In the genomic region with DNA sequence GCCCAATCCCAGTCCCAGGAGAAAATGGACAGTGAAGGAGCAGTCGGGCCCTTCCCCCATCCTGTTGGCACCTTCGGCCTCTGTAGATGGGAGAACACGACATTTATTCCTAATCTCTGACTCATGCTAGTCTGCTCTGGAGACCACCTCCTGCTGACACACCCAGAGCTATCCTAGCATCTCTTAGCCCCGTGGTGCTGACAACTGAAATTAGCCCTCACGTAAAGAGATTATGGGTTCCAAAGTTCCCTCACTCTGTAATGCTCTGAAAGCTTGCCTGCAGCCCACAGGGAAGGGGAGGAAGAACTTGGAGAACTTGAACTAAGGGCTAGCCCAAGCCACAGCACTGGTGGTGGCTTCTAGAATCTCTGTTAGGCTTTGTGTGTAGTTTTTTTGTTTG, we compare ENCODE assay signal across 26 mouse cellular contexts. TPM values are rescaled to one million over a fixed set of nuclear protein-coding genes. Genes with fewer than 3 reads are reported as not detected.
DNase-seq lines count a peak whose midpoint lies in the region; ATAC-seq and TF ChIP-seq lines count a peak whose summit lies in the region.
"Had no signal": no experiment of that assay in that cellular context is flagged by ENCODE, and none has a peak within 500 bp of the region (broad histone marks: within the 10 kb centered on the region; RNA-seq: fewer than 3 reads in every experiment).

No protein-coding gene starts in this region.

- WGBS in stomach, embryonic 15.5 days, result 66% methylated on average over 5 of the region's 5 CpGs
- 60% methylated on average over 5 of the region's 5 CpGs for WGBS in stomach, postnatal 0 days
- 61% methylated on average over 5 of the region's 5 CpGs for WGBS in intestine, embryonic 16.5 days
- 35% methylated on average over 5 of the region's 5 CpGs for WGBS in small intestine, adult 2 months

- no peak overlapping the region for H3K4me3 ChIP-seq in stomach, embryonic 15.5 days (replicated peaks)
- no peak overlapping the region for H3K4me3 ChIP-seq in stomach, postnatal 0 days (ENCODE audit: low read depth, low read length)
- no peak overlapping the region for H3K4me3 ChIP-seq in C2C12 (ENCODE audit: insufficient read depth, poor library complexity, severe bottlenecking)
- H3K4me3 ChIP-seq in intestine, embryonic 16.5 days (ENCODE audit: low read length), result no peak overlapping the region
- no peak overlapping the region for H3K4me3 ChIP-seq in small intestine, adult 2 months (ENCODE audit: low read depth, low read length)
- no peak overlapping the region for H3K4me3 ChIP-seq in gastrocnemius, adult 2 months
- H3K4me3 ChIP-seq: embryonic facial prominence, embryonic 13.5 days; embryonic facial prominence, embryonic 15.5 days; erythroblast, embryonic 14.5 days; forebrain, embryonic 10.5 days; forebrain, embryonic 12.5 days had no signal

- no peak overlapping the region for H3ac ChIP-seq in C2C12 (ENCODE audit: control insufficient read depth, insufficient read length, low read depth)

- no peak for TF ChIP-seq CTCF in stomach, postnatal 0 days (IDR thresholded peaks at IDR 0.05; ENCODE audit: low read depth)
- no peak for TF ChIP-seq CTCF in C2C12 (IDR thresholded peaks at IDR 0.05; ENCODE audit: control insufficient read depth, insufficient read depth, insufficient read length)
- TF ChIP-seq CTCF in small intestine, adult 2 months (IDR thresholded peaks at IDR 0.05; ENCODE audit: extremely low read depth, insufficient read length, insufficient replicate concordance, low read depth, low read length), result no peak
- no peak for TF ChIP-seq CTCF in gastrocnemius, adult 2 months (IDR thresholded peaks at IDR 0.05)

- H3K4me1 ChIP-seq in stomach, embryonic 15.5 days, result peaks cover 12% of the 10 kb centered on the region; the same call in 1 of the 2 replicates
- no peaks in the 10 kb centered on the region; the same call in 1 of the 2 replicates for H3K4me1 ChIP-seq in stomach, postnatal 0 days (replicated peaks; ENCODE audit: control insufficient read depth, insufficient read depth)
- H3K4me1 ChIP-seq in intestine, embryonic 16.5 days (ENCODE audit: control insufficient read depth, insufficient read depth, low read length), result peaks cover 8% of the 10 kb centered on the region; the same call in 1 of the 2 replicates
- H3K4me1 ChIP-seq in small intestine, adult 2 months (ENCODE audit: control insufficient read depth, insufficient read depth, insufficient read length, low read length), result peaks cover 45% of the 10 kb centered on the region

- H3K36me3 ChIP-seq in stomach, embryonic 15.5 days, result no peaks in the 10 kb centered on the region
- no peaks in the 10 kb centered on the region for H3K36me3 ChIP-seq in stomach, postnatal 0 days (ENCODE audit: control insufficient read depth, insufficient read depth, low read length)
- no peaks in the 10 kb centered on the region for H3K36me3 ChIP-seq in C2C12 (ENCODE audit: control insufficient read depth, insufficient read depth)
- H3K36me3 ChIP-seq in intestine, embryonic 16.5 days (ENCODE audit: control insufficient read depth, insufficient read depth, low read length), result no peaks in the 10 kb centered on the region
- H3K36me3 ChIP-seq in small intestine, adult 2 months (ENCODE audit: control insufficient read depth, insufficient read depth, low read length), result no peaks in the 10 kb centered on the region
- H3K36me3 ChIP-seq: embryonic facial prominence, embryonic 13.5 days; embryonic facial prominence, embryonic 15.5 days; forebrain, embryonic 10.5 days; forebrain, embryonic 12.5 days had no signal

- H3K9ac ChIP-seq in stomach, embryonic 15.5 days, result no peak overlapping the region
- H3K9ac ChIP-seq in stomach, postnatal 0 days (ENCODE audit: low read length), result no peak overlapping the region
- no peak overlapping the region for H3K9ac ChIP-seq in intestine, embryonic 16.5 days (ENCODE audit: low read depth, low read length)
- H3K9ac ChIP-seq: embryonic facial prominence, embryonic 13.5 days; embryonic facial prominence, embryonic 15.5 days; forebrain, embryonic 12.5 days had no signal

- ATAC-seq in stomach, embryonic 15.5 days (ENCODE audit: insufficient read depth, low FRiP score, low read depth), result 0 out of 2 replicates have a peak, but pooled peaks have one; percentile 14
- ATAC-seq in stomach, postnatal 0 days (ENCODE audit: low FRiP score, low TSS enrichment), result no peak
- peak; percentile 71 for ATAC-seq in intestine, embryonic 16.5 days
- ATAC-seq: forebrain, embryonic 14.5 days; forebrain, embryonic 16.5 days had no signal

- TF ChIP-seq EP300 in stomach, postnatal 0 days (optimal IDR thresholded peaks at IDR 0.05), result no peak

- no peak overlapping the region for H3K27ac ChIP-seq in stomach, embryonic 15.5 days
- no peak overlapping the region for H3K27ac ChIP-seq in stomach, postnatal 0 days (replicated peaks)
- peak overlapping the region; percentile 36; the same call in 1 of the 2 replicates for H3K27ac ChIP-seq in intestine, embryonic 16.5 days (ENCODE audit: low read length)
- peak overlapping the region; percentile 73 for H3K27ac ChIP-seq in small intestine, adult 2 months (ENCODE audit: insufficient read depth, low read depth, low read length)
- H3K27ac ChIP-seq in gastrocnemius, adult 2 months, result no peak overlapping the region
- H3K27ac ChIP-seq: embryonic facial prominence, embryonic 13.5 days; embryonic facial prominence, embryonic 15.5 days; forebrain, embryonic 10.5 days; forebrain, embryonic 12.5 days had no signal

- no peak overlapping the region for H3K4me2 ChIP-seq in stomach, embryonic 15.5 days
- H3K4me2 ChIP-seq in stomach, postnatal 0 days (replicated peaks; ENCODE audit: low read depth), result no peak overlapping the region
- H3K4me2 ChIP-seq in intestine, embryonic 16.5 days (ENCODE audit: low read depth, low read length), result no peak overlapping the region
- H3K4me2 ChIP-seq: embryonic facial prominence, embryonic 13.5 days; embryonic facial prominence, embryonic 15.5 days; forebrain, embryonic 12.5 days had no signal

- H3K27me3 ChIP-seq in stomach, embryonic 15.5 days (replicated peaks), result no peaks in the 10 kb centered on the region
- no peaks in the 10 kb centered on the region for H3K27me3 ChIP-seq in stomach, postnatal 0 days (ENCODE audit: control insufficient read depth, insufficient read depth, low read length)
- H3K27me3 ChIP-seq in C2C12 (ENCODE audit: control insufficient read depth, insufficient read depth, insufficient read length), result no peaks in the 10 kb centered on the region
- H3K27me3 ChIP-seq in intestine, embryonic 16.5 days (replicated peaks; ENCODE audit: control insufficient read depth, insufficient read depth, low read length), result no peaks in the 10 kb centered on the region
- no peaks in the 10 kb centered on the region for H3K27me3 ChIP-seq in small intestine, adult 2 months (ENCODE audit: control insufficient read depth, insufficient read depth, low read length)

- TF ChIP-seq POLR2A in small intestine, adult 2 months (IDR thresholded peaks at IDR 0.05; ENCODE audit: low read depth, low read length), result no peak

- DNase-seq in stomach, postnatal 0 days (ENCODE audit: low spot score), result no peak
- no peak for DNase-seq in left cerebral cortex, postnatal 36 days (ENCODE audit: low spot score in 2 of 2)
- no peak for DNase-seq in gastrocnemius, adult 2 months
- DNase-seq in yolk sac, embryonic 10.5 days (ENCODE audit: low spot score), result no peak
- DNase-seq: adrenal gland, adult 2 months; adrenal gland, postnatal 10 days; adrenal gland, postnatal 25 days; B cell, adult 2 months; cerebellum, adult 11 months; cerebellum, adult 18-20 months; cerebellum, adult 8-10 months; cerebellum, adult 9-11 months; cerebellum, postnatal 14 days; cerebellum, postnatal 36 days; embryo, embryonic 11 days had no signal

- H3K79me3 ChIP-seq in C2C12 (ENCODE audit: low read depth), result no peaks in the 10 kb centered on the region

- no peaks in the 10 kb centered on the region for H3K9me3 ChIP-seq in stomach, embryonic 15.5 days
- H3K9me3 ChIP-seq in stomach, postnatal 0 days (ENCODE audit: control insufficient read depth, low read length), result no peaks in the 10 kb centered on the region
- no peaks in the 10 kb centered on the region for H3K9me3 ChIP-seq in intestine, embryonic 16.5 days (ENCODE audit: control insufficient read depth, low read length)
- H3K9me3 ChIP-seq: embryonic facial prominence, embryonic 13.5 days; embryonic facial prominence, embryonic 15.5 days; forebrain, embryonic 10.5 days; forebrain, embryonic 12.5 days had no signal

- H3K79me2 ChIP-seq in C2C12 (ENCODE audit: control insufficient read depth, insufficient read depth), result no peaks in the 10 kb centered on the region

- intact Hi-C loops in left cerebral cortex, postnatal 36 days (cut with DNase I), result no loop called here
- intact Hi-C loops in gastrocnemius, adult 2 months (cut with DNase I), result no loop called here

TF ChIP-seq in C2C12, 6 proteins besides CTCF, POLR2A, EP300 and RAD21:
- TF ChIP-seq FOSL1 (IDR thresholded peaks at IDR 0.05; ENCODE audit: insufficient read depth, low read length, poor library complexity, severe bottlenecking) (no peak), MYOD1 (IDR thresholded peaks at IDR 0.05; ENCODE audit: control insufficient read depth, insufficient read length, low read depth) (peak; percentile 3), USF1 (IDR thresholded peaks at IDR 0.05; ENCODE audit: low read depth) (no peak), CEBPB (IDR thresholded peaks at IDR 0.05; ENCODE audit: low read depth) (no peak), MYOG (IDR thresholded peaks at IDR 0.05; ENCODE audit: control insufficient read depth, extremely low read depth, insufficient read length) (no peak), MAX (IDR thresholded peaks at IDR 0.05) (no peak)

RNA-seq across cellular contexts. Expression of gene Tcf7l2, which starts 42.7 kb away (rescaled TPM):
- polyA plus RNA-seq in stomach, embryonic 15.5 days (2015; fragmentation: Nextera tagmentation; extraction: Ambion mirVana), result 85.2 and 89.4 TPM in 2 replicates
- 40.6 and 41.7 TPM in 2 replicates for polyA plus RNA-seq in stomach, postnatal 0 days (2015; fragmentation: Nextera tagmentation; extraction: Ambion mirVana)
- polyA plus RNA-seq in C2C12 (2012; fragmentation: generic; extraction: Trizol), result 10.3 TPM
- 57.1 and 58.4 TPM in 2 replicates for polyA plus RNA-seq in intestine, embryonic 16.5 days (2015; fragmentation: Nextera tagmentation; extraction: Ambion mirVana)
- 19.4 and 45.3 TPM in 2 replicates for polyA plus RNA-seq in small intestine, adult 2 months (2012; rRNA removed)
- 10 to 100 TPM in 1 of 2 experiments, 1 to 10 TPM in 1; 8.5 to 10.6 TPM for total RNA-seq in left cerebral cortex, postnatal 36 days (2021)
- total RNA-seq in gastrocnemius, adult 2 months (2021), result 10 to 100 TPM; 10.3 to 11.0 TPM

Comparison
In these comparisons a context has a peak if more than half of its experiments do, and no peak if none do; other contexts are left out.
1. H3K27ac ChIP-seq: peak in intestine, embryonic 16.5 days (single experiment) and small intestine, adult 2 months (single experiment); none in stomach, embryonic 15.5 days (single experiment), stomach, postnatal 0 days (single experiment) and gastrocnemius, adult 2 months (single experiment).